Mouse (Mus musculus) heart, embryonic 11.5 days (tissue): ENCODE data around the gene Kras. TPM values are rescaled to one million over a fixed set of nuclear protein-coding genes. Genes with fewer than 3 reads are reported as not detected.

Experiments used
- ATAC-seq: fragments of 200-750 bp; cut with Nextera tagmentation; replicated peaks from 2 replicates; pipeline ENCODE4 v1.8.0; 2017; ENCODE audit warnings: moderate library complexity; ENCODE audit not compliant: insufficient number of reproducible peaks, low FRiP score, low TSS enrichment
- H3K27ac ChIP-seq: fragments of 300-500 bp; sonication (generic); 2 replicates; pipeline ENCODE4 v1.5.1; 2014; ENCODE audit warnings: mild to moderate bottlenecking, low read depth, low read length
- H3K27me3 ChIP-seq: fragments of 300-500 bp; sonication (generic); 2 replicates; pipeline ENCODE4 v1.6.1; 2014; ENCODE audit warnings: mild to moderate bottlenecking, low read length, mixed read lengths; ENCODE audit not compliant: control insufficient read depth, insufficient read depth
- H3K36me3 ChIP-seq: fragments of 300-500 bp; sonication (generic); 2 replicates; pipeline ENCODE4 v1.6.1; 2014; ENCODE audit warnings: mild to moderate bottlenecking, low read length, moderate library complexity, mixed read lengths; ENCODE audit not compliant: control insufficient read depth, insufficient read depth
- H3K4me1 ChIP-seq: fragments of 300-500 bp; sonication (generic); 2 replicates; pipeline ENCODE4 v1.6.1; 2014; ENCODE audit warnings: low read length; ENCODE audit not compliant: control insufficient read depth, insufficient read depth
- H3K4me2 ChIP-seq: fragments of 300-500 bp; sonication (generic); 2 replicates; pipeline ENCODE4 v1.6.1; 2014; ENCODE audit warnings: mild to moderate bottlenecking, moderate library complexity
- H3K4me3 ChIP-seq: fragments of 300-500 bp; sonication (generic); 2 replicates; pipeline ENCODE4 v1.5.1; 2014; ENCODE audit warnings: low read depth, low read length
- H3K9ac ChIP-seq: fragments of 300-500 bp; sonication (generic); 2 replicates; pipeline ENCODE4 v1.6.1; 2014; ENCODE audit warnings: mild to moderate bottlenecking, low read depth, low read length, moderate library complexity
- H3K9me3 ChIP-seq: fragments of 300-500 bp; sonication (generic); replicated peaks from 2 replicates; pipeline ENCODE4 v1.6.1; 2016; ENCODE audit warnings: low read length; ENCODE audit not compliant: control insufficient read depth
- WGBS: fragments of 180-500 bp; shearing (Covaris S2); extraction: QIAGEN DNeasy Blood & Tissue Kit; methylation state at CpG from one replicate; pipeline ENCODE4 v1.1.7; 2014; ENCODE audit not compliant: insufficient replicate concordance; 5-methylcytosine and 5-hydroxymethylcytosine counted together
- polyA plus RNA-seq: library from polyadenylated mRNA; unstranded; fragments of >200 nt; fragmentation: Nextera tagmentation; extraction: Ambion mirVana; gene quantifications from 2 replicates; pipeline ENCODE4 v1.2.1, GENCODE M21; 2014

Kras gene
- polyA plus RNA-seq, 1 experiment from 2014 or later = 69.5 TPM

DNA sequence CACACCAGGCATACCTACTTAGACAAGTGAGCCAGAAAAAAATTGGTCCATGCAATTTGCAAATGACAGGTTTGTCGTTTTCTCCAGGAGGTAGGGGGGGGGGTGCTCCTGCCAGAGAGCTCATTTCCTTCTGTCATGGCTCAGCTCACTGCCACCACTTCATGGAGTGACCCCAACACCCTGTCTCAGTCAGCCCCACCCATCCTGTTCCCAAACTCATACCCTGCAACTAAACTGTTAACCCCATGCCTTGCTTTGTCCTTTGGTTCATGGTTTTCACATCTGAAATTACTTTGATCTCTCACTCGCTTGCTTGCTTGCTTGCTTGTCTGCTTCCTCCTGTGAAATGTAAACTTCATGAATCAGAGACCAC lies 6.6 kb upstream of the Kras start:
- WGBS = 44% methylated on average over 2 of the region's 2 CpGs
- ATAC-seq = no peak
- Histone ChIP-seq H3K9me3 (no peaks in the 10 kb centered on the region), H3K4me3 (no peak overlapping the region), H3K27ac (no peak overlapping the region), H3K36me3 (no peaks in the 10 kb centered on the region), H3K9ac (no peak overlapping the region), H3K4me2 (no peak overlapping the region), H3K4me1 (no peaks in the 10 kb centered on the region), H3K27me3 (peaks cover 40% of the 10 kb centered on the region)

DNA sequence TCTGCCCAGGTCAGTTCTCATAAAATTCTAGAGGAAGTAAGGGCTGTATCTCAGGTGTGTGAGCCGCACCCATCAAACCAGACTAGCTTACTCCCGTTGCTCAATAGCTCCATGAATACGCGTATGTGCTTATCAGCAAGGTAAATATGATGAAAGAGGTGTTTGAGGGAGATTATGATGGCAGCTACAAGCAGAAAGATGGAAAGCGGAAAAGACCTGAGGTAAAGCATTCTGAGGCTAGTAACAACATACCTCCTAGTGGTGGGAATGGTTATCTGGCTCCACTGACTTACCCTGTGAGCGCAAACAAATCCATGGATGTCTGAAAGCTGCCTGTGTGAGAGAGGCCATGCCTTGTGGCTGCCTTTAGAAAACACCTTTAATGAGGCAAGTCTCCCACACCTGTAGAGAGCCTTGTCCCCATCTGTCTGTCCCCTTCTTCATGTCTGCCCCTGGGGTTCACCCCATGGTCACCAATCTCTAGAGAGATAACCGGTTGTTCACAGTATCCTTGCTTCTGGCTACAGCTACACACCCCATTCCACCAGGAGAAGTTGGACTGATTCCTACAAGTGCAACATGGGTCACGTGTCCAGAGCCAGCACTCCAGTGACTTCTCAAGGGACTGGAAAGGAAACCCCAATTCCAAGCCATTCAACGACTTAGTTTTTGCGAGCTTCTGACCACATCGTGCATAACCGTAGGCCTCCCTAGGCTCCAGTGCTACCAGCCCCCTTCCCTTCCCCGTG lies 6.1 kb upstream of the Kras start:
- H3K36me3 ChIP-seq = no peaks in the 10 kb centered on the region
- no peaks in the 10 kb centered on the region for H3K9me3 ChIP-seq
- no peak overlapping the region for H3K4me3 ChIP-seq
- no peak for ATAC-seq
- no peak overlapping the region for H3K27ac ChIP-seq
- H3K4me1 ChIP-seq = no peaks in the 10 kb centered on the region
- WGBS = 73% methylated on average over 13 of the region's 13 CpGs
- no peak overlapping the region for H3K4me2 ChIP-seq
- no peak overlapping the region for H3K9ac ChIP-seq
- H3K27me3 ChIP-seq = peaks cover 43% of the 10 kb centered on the region

DNA sequence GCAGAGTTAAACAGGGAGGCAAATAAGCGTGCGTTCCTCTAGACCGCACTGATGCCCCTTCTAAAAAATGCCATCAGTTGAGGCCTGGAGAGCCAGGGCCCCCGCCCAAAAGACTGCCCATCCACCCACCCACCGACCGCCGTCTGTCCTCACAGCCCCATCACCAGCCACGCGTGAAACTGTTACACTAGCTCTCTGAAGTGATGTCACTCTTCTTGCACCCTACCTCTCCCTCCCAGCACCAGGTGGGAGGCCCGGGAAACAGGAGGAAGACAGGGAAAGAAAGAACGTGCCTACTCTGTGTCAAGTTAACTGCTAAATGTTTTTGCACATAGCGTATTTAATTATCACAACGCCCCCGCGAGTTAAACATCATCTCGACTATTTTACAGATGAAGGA lies 781 bp upstream of the Kras start:
- WGBS = 10% methylated on average over 16 of the region's 16 CpGs
- Histone ChIP-seq H3K27ac (0 out of 2 replicates have a peak overlapping the region, but pooled peaks have one; percentile 41), H3K4me1 (peaks cover 6% of the 10 kb centered on the region; the same call in 1 of the 2 replicates), H3K4me3 (peak overlapping the region; percentile 62), H3K27me3 (peaks cover 23% of the 10 kb centered on the region), H3K9ac (peak overlapping the region; percentile 74), H3K36me3 (no peaks in the 10 kb centered on the region), H3K9me3 (no peaks in the 10 kb centered on the region), H3K4me2 (peak overlapping the region; percentile 86)
- no peak for ATAC-seq

DNA sequence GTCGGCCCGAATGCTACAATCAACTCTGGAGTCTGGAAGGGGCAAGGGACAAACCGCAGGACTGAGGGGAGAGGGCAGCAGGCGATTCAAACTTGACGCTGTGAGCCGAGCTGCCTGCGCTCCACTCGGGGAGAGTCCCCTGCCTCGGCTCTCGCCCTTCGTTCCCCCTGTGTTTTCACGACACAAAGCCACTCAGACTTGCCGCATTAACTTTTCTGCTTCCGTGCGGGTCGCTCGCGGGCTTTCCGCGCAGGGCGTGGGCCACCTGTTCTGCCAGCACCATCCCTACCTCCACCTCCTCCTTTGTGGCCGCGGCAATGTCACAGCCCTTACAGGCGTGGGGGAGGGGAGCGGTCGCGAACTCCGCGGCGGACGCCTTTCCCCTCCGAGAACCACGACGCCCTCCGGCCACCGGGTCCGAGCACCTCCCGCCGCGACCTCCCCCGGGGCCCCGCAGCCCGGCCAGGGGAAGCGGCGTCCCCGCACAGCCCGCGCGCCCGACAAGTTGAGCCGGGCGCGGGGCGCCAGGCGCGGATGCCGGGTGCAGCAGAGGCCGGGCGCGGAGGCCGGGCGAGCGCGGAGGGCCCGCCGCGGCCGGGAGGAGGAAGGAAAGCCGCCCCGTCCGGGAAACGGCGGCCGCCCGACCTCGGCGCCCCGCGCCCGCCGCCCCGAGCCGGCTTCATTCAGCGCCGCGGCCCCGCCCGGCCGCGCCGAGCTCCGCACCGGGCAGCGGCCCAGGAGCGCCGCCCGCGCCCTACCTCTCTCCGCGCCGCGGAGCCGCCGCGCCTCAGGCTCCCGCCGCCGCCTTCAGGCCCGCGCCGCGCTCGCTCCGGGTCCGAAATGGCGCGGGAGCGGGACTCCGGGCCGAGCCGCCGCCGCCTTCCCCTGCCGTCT lies 501 bp downstream of the Kras start:
- H3K9me3 ChIP-seq = no peaks in the 10 kb centered on the region
- peak overlapping the region; percentile 74 for H3K9ac ChIP-seq
- under 1% methylated on average over 75 of the region's 124 CpGs for WGBS
- H3K27ac ChIP-seq = peak overlapping the region; percentile 84
- peaks cover 6% of the 10 kb centered on the region; the same call in 1 of the 2 replicates for H3K4me1 ChIP-seq
- peak overlapping the region; percentile 62 for H3K4me3 ChIP-seq
- H3K36me3 ChIP-seq = no peaks in the 10 kb centered on the region
- H3K4me2 ChIP-seq = peak overlapping the region; percentile 86
- peak; percentile 66 for ATAC-seq
- H3K27me3 ChIP-seq = peaks cover 22% of the 10 kb centered on the region

DNA sequence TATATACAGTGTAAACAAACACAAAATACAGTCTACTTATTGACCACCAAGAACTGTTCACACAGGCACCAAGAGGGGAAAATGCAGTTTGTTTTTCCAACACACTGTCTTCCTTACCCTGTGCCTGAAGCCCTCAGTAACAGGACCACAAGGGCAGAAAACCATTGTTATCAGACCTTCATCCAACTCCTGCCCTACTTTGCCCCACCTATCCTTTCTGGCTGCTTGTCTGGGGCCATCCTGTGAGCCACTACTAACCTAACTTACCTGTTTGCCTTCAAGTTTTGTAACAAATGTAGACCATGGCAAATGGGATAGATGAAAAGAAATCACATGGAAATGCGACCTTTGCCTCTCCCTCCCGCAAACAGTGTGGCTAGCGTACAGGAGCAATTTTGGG lies 2.2 kb downstream of the Kras start:
- peaks cover 6% of the 10 kb centered on the region; the same call in 1 of the 2 replicates for H3K4me1 ChIP-seq
- WGBS = 82% methylated on average over 3 of the region's 3 CpGs
- peaks cover 9% of the 10 kb centered on the region for H3K27me3 ChIP-seq
- H3K4me2 ChIP-seq = peak overlapping the region; percentile 12; the same call in 1 of the 2 replicates
- H3K4me3 ChIP-seq = 0 out of 2 replicates have a peak overlapping the region, but pooled peaks have one; percentile 1
- H3K9me3 ChIP-seq = no peaks in the 10 kb centered on the region
- H3K9ac ChIP-seq = no peak overlapping the region
- ATAC-seq = no peak
- H3K27ac ChIP-seq = no peak overlapping the region
- H3K36me3 ChIP-seq = no peaks in the 10 kb centered on the region

DNA sequence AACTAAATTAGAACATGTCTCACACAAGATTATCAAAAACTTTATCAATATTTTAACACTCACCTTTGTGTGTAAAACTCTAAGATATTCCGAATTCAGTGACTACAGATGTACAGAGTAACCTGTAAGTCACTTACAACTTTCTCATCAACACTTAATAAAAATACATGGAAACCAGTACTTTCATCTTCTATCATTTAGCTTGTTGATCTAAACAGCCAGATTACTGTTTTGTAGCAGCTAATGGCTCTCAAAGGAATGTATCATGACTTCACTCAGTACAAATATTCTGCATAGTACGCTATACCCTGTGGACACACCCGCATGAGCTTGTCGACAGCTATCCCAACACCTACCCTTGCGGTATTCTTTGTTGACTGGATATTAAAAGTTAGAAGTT lies 3.2 kb downstream of the Kras start:
- WGBS = 81% methylated on average over 5 of the region's 5 CpGs
- no peaks in the 10 kb centered on the region for H3K36me3 ChIP-seq
- H3K4me3 ChIP-seq = no peak overlapping the region
- no peak overlapping the region for H3K9ac ChIP-seq
- H3K4me2 ChIP-seq = no peak overlapping the region
- H3K27ac ChIP-seq = no peak overlapping the region
- peaks cover 7% of the 10 kb centered on the region; the same call in 1 of the 2 replicates for H3K27me3 ChIP-seq
- H3K4me1 ChIP-seq = peaks cover 6% of the 10 kb centered on the region; the same call in 1 of the 2 replicates
- no peak for ATAC-seq
- no peaks in the 10 kb centered on the region for H3K9me3 ChIP-seq

DNA sequence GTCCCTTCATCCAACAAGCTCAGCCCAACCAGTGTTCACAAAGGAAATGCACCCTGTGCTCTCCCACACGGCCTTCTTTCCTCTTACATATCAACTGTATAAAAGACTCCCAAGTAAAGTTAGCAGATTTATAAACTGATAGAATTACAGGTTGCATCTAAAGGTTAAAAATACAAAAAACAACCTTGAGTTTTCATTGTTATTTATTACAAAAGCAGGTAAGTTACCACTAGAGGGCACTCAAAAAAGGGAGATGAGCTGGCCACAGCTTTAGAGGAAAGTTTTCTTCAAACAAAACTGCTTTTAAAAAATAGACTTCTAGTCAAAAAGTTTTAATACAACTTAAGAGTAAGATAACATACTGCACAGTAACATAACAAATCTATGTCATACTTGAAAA lies 7.5 kb downstream of the Kras start:
- no peak overlapping the region for H3K27ac ChIP-seq

DNA sequence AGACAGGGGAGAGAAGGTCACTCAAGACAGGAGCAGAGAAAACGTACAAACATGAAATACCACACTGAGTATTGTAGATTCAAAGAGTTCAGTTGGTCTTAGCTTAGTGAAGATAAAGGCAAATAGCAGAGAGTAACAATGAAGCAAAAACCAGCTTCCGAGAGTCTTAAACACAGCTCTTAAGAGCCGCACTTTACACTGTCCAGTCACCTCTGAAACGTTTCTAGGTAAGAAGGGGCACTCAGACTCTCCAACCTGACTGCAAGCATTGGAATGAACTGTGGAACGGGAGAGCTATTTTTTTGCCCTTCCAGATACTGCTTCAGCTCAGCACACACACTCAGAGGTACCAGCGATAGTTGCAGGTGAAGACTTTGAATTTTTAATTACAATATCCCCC lies 9.8 kb downstream of the Kras start:
- H3K36me3 ChIP-seq = peaks cover 4% of the 10 kb centered on the region; the same call in 1 of the 2 replicates
- no peak overlapping the region for H3K27ac ChIP-seq
- H3K4me3 ChIP-seq = no peak overlapping the region
- H3K4me2 ChIP-seq = no peak overlapping the region
- H3K9ac ChIP-seq = no peak overlapping the region
- no peaks in the 10 kb centered on the region for H3K9me3 ChIP-seq
- no peaks in the 10 kb centered on the region for H3K4me1 ChIP-seq
- no peaks in the 10 kb centered on the region for H3K27me3 ChIP-seq
- WGBS = 84% methylated on average over 6 of the region's 6 CpGs
- ATAC-seq = no peak

More for the DNA sequence above, 7.5 kb downstream of the Kras start:
- peaks cover 4% of the 10 kb centered on the region; the same call in 1 of the 2 replicates for H3K36me3 ChIP-seq
- no peak overlapping the region for H3K4me3 ChIP-seq
- no peak overlapping the region for H3K9ac ChIP-seq
- H3K27me3 ChIP-seq = no peaks in the 10 kb centered on the region
- WGBS = 40% methylated on average over 1 of the region's 1 CpGs
- no peak for ATAC-seq
- H3K9me3 ChIP-seq = no peaks in the 10 kb centered on the region
- no peak overlapping the region for H3K4me2 ChIP-seq
- H3K4me1 ChIP-seq = no peaks in the 10 kb centered on the region
